Mouse (Mus musculus) kidney, adult 2 months (tissue): ENCODE results near the gene Pdcd1lg2.

Experiments used
- CTCF ChIP-seq: fragments of 200-500 bp; conservative IDR thresholded peaks from 2 replicates; pipeline ENCODE4 v1.5.1; 2011; ENCODE audit warnings: low read depth, mild to moderate bottlenecking, control low read depth, low read length, moderate library complexity, mixed read lengths; ENCODE audit not compliant: insufficient read depth, insufficient read length
- POLR2A ChIP-seq: fragments of 200-500 bp; IDR thresholded peaks from one replicate; pipeline ENCODE4 v1.6.1; 2011; ENCODE audit warnings: low read depth, low read length, control low read depth

DNA sequence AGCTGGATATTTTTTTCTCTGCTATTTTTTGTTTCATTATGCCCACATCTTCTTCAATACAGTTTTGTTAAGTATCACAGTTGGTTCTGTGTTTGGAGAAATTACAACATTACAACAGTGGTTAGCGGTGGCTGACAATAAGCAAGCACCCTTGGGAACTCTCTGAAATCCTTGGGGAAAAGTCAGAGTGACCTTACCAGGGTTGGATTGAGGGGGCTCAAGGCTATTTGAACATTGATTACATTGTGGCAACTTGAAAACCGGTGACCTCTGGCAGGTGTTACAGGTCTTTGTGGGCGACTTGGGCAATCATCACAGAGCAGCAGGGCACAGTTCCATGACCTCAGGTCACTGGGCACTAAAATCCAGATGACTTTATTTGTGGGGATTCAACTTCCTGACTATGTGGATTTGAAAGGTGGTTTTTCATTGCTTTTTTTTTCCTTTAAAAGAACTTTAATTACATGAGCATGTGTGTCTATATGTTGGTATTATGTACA lies 79.1 kb downstream of the Pdcd1lg2 start:
- TF ChIP-seq CTCF (no peak), POLR2A (no peak)
